Mouse (Mus musculus): Measurements from ENCODE around the gene Xpa. TPM values are rescaled to one million over a fixed set of nuclear protein-coding genes. Genes with fewer than 3 reads are reported as not detected.

Gene Xpa
- polyA plus RNA-seq, 1 experiment from 2014 or later: 29.2 TPM

DNA sequence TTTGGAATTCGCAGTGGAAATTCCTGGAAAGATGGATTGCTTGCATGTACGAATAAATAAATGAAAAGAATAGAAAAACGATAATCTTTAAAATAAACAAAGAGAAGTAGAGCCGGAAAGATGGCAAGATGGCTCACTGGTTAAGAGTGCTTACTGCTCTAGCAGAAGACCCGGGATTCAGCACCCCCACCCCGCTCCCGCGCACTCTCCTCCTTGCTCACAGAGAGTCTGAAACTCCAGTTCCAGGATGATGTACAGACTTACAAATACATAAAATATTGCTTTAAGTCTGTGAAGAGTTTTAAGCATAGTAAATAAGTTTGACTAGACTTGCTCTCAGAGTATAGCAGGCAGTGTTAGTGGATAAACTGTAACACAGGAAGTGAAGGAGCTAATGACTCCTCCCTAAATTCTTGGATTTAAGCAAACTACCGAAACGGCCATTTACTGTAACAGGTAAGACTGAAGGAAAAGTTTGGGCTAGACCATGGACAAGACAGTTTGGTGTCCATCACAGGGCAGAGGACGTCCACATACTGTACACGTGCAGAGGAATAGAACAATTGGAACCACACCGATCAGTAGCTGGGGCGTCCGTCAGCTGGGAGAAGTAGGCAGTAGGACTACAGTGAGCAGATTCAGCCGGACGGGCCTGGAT lies 58.4 kb downstream of the Xpa start:
- WGBS: 2% methylated on average over 17 of the region's 17 CpGs

DNA sequence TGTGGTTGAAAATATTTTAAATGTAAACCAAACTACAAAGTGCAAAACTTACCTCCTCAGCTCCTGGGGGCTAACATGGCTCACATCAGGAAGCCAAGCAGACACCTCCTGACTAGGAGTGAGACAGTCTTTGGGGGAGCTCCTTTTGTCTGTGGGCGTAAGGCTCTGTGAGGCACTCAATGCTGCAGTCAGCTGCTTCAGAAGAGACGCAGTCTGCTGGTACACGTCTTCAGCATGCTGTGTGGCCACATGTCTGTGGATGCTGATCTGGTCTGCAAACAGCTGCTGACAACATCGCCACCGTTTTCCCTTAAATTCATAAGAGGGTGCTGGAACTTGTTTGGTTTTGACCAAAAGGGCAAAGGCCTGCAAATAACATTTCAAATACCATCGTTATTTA lies 64.3 kb downstream of the Xpa start:
- Histone ChIP-seq H3K27me3 (replicated peaks; ENCODE audit: insufficient read depth, low read length) (no peaks in the 10 kb centered on the region), H3K4me1 (ENCODE audit: insufficient read depth, low read depth, low read length) (no peaks in the 10 kb centered on the region), H3K9ac (replicated peaks; ENCODE audit: low read depth) (no peak overlapping the region), H3K27ac (ENCODE audit: low read length) (no peak overlapping the region), H3K4me2 (replicated peaks; ENCODE audit: low read depth, low read length) (no peak overlapping the region), H3K36me3 (ENCODE audit: insufficient read depth, low read length) (peaks cover 15% of the 10 kb centered on the region; the same call in 1 of the 2 replicates), H3K4me3 (ENCODE audit: low read depth, low read length) (no peak overlapping the region), H3K9me3 (ENCODE audit: low read length) (no peaks in the 10 kb centered on the region)
- no peak for ATAC-seq
- 81% methylated on average over 6 of the region's 6 CpGs for WGBS
- TF ChIP-seq EP300 (IDR thresholded peaks at IDR 0.05) (no peak), CTCF (IDR thresholded peaks at IDR 0.05) (no peak)
- DNase-seq (ENCODE audit: low spot score): no peak

More for the DNA sequence above, 58.4 kb downstream of the Xpa start:
- peak overlapping the region; percentile 83 for H3K4me3 ChIP-seq (ENCODE audit: low read depth, low read length)
- peak overlapping the region; percentile 90 for H3K9ac ChIP-seq (replicated peaks; ENCODE audit: low read depth)
- H3K4me1 ChIP-seq (ENCODE audit: insufficient read depth, low read depth, low read length): peaks cover 16% of the 10 kb centered on the region; the same call in 1 of the 2 replicates
- H3K27me3 ChIP-seq (replicated peaks; ENCODE audit: insufficient read depth, low read length): no peaks in the 10 kb centered on the region
- H3K36me3 ChIP-seq (ENCODE audit: insufficient read depth, low read length): no peaks in the 10 kb centered on the region; the same call in 1 of the 2 replicates
- ATAC-seq (peak; percentile 48), DNase-seq (ENCODE audit: low spot score) (peak; percentile 66)
- no peaks in the 10 kb centered on the region for H3K9me3 ChIP-seq (ENCODE audit: low read length)
- peak overlapping the region; percentile 87 for H3K4me2 ChIP-seq (replicated peaks; ENCODE audit: low read depth, low read length)
- TF ChIP-seq CTCF (IDR thresholded peaks at IDR 0.05): no peak
- TF ChIP-seq EP300 (IDR thresholded peaks at IDR 0.05): no peak
- peak overlapping the region; percentile 99 for H3K27ac ChIP-seq (ENCODE audit: low read length)

DNA sequence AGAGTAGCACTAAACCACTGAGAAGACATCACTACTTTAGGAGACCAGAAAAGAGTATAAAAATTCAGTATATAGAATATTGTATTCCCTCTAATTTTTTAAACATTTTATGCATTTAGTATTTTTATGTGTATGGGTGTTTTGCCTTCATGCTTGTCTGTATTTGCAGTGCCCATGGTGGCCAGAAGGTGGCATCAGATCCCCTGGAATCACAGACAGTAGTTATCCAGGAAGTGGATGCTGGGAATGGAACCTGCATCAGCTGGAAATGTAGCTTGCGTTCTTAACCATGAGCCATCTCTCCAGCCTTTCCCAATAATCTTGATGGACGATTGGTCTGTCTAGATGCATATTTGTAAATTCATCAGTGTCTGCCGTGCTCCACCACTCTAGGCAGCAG lies 65.9 kb downstream of the Xpa start:
- no peak for ATAC-seq
- TF ChIP-seq CTCF (IDR thresholded peaks at IDR 0.05): peak; percentile 82
- TF ChIP-seq EP300 (IDR thresholded peaks at IDR 0.05): no peak
- peak; percentile 49 for DNase-seq (ENCODE audit: low spot score)
- Histone ChIP-seq H3K27ac (ENCODE audit: low read length) (no peak overlapping the region), H3K4me1 (ENCODE audit: insufficient read depth, low read depth, low read length) (no peaks in the 10 kb centered on the region), H3K9ac (replicated peaks; ENCODE audit: low read depth) (no peak overlapping the region), H3K4me2 (replicated peaks; ENCODE audit: low read depth, low read length) (no peak overlapping the region), H3K9me3 (ENCODE audit: low read length) (no peaks in the 10 kb centered on the region), H3K36me3 (ENCODE audit: insufficient read depth, low read length) (peaks cover 20% of the 10 kb centered on the region; the same call in 1 of the 2 replicates), H3K27me3 (replicated peaks; ENCODE audit: insufficient read depth, low read length) (no peaks in the 10 kb centered on the region), H3K4me3 (ENCODE audit: low read depth, low read length) (no peak overlapping the region)
- 73% methylated on average over 3 of the region's 3 CpGs for WGBS

DNA sequence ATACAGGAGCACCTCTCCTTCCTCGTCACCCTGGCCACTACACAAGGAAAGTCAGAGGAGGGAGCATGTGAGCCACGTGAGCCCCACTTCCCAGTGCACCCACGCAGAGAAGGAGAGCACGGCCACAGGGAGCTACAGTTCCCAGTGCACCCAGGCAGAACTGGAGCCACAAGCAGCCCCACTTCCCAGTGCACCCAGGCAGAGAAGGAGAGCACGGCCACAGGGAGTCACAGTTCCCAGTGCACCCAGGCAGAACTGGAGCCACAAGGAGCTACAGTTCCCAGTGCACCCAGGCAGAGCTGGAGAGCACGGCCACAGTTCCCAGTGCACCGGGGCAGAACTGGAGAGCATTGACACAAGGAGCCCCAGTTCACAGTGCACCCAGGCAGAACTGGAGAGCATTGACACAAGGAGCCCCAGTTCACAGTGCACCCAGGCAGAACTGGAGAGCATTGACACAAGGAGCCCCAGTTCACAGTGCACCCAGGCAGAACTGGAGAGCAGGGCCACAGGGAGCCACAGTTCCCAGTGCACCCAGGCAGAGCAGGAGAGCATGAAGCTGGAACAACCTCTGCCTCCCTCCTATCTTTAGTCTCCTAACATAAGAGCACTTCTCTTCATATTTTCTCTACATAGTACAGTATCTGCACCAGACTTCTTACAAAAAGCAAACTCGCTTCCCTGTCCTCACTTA lies 66.7 kb downstream of the Xpa start:
- Histone ChIP-seq H3K27me3 (replicated peaks; ENCODE audit: insufficient read depth, low read length) (no peaks in the 10 kb centered on the region), H3K9me3 (ENCODE audit: low read length) (no peaks in the 10 kb centered on the region), H3K4me3 (ENCODE audit: low read depth, low read length) (no peak overlapping the region), H3K4me1 (ENCODE audit: insufficient read depth, low read depth, low read length) (no peaks in the 10 kb centered on the region), H3K36me3 (ENCODE audit: insufficient read depth, low read length) (peaks cover 24% of the 10 kb centered on the region; the same call in 1 of the 2 replicates), H3K4me2 (replicated peaks; ENCODE audit: low read depth, low read length) (no peak overlapping the region), H3K9ac (replicated peaks; ENCODE audit: low read depth) (no peak overlapping the region), H3K27ac (ENCODE audit: low read length) (no peak overlapping the region)
- DNase-seq (ENCODE audit: low spot score): no peak
- 91% methylated on average over 8 of the region's 8 CpGs for WGBS
- no peak for ATAC-seq
- TF ChIP-seq EP300 (IDR thresholded peaks at IDR 0.05): no peak
- TF ChIP-seq CTCF (IDR thresholded peaks at IDR 0.05): no peak

DNA sequence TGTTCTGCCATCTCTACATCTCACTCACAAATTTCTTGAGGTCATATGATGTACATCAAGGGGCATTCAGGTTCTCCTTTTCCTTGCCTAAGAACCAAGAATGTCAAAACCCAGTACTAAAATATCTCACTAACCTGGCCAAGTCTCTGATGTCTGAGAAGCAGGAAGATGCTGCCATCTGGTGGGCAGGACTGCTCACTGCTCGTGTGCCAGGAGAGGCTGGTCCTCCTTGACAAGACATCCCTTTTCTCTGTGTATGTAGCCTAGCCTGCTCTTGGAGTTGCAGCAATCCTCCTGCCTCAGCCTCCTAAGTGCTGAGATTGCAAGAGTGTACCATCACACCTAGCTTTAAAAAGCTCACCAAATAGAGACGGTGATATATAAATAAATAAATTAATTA lies 69.6 kb downstream of the Xpa start:
- H3K9ac ChIP-seq (replicated peaks; ENCODE audit: low read depth): no peak overlapping the region
- peaks cover 39% of the 10 kb centered on the region; the same call in 1 of the 2 replicates for H3K36me3 ChIP-seq (ENCODE audit: insufficient read depth, low read length)
- H3K4me1 ChIP-seq (ENCODE audit: insufficient read depth, low read depth, low read length): no peaks in the 10 kb centered on the region
- ATAC-seq (peak; percentile 55; the same call in 1 of the 2 replicates), DNase-seq (ENCODE audit: low spot score) (peak; percentile 74)
- H3K4me3 ChIP-seq (ENCODE audit: low read depth, low read length): no peak overlapping the region
- TF ChIP-seq EP300 (IDR thresholded peaks at IDR 0.05) (no peak), CTCF (IDR thresholded peaks at IDR 0.05) (peak; percentile 92)
- H3K4me2 ChIP-seq (replicated peaks; ENCODE audit: low read depth, low read length): no peak overlapping the region
- no peaks in the 10 kb centered on the region for H3K27me3 ChIP-seq (replicated peaks; ENCODE audit: insufficient read depth, low read length)
- WGBS: 43% methylated on average over 2 of the region's 2 CpGs
- H3K9me3 ChIP-seq (ENCODE audit: low read length): no peaks in the 10 kb centered on the region
- H3K27ac ChIP-seq (ENCODE audit: low read length): no peak overlapping the region

DNA sequence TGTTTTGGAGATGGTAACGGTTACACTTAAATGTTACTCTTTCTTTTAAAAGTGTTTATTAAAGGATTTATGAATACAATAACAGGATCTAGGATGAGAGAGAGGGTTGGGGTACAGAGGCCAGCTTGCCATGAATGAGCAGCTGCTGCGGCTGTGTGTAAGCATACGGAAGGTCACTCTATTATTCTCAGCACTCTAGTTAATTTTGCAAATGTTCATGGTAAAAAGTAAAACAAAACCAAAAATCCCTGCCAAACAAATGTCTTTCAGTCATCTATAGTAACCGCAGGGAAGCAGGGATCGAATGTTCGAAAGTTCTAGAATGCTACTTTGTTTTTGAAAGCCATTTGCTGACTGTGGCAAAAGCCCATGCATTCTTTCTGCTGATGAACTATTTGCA lies 72.8 kb downstream of the Xpa start:
- WGBS: 87% methylated on average over 6 of the region's 6 CpGs
- H3K27ac ChIP-seq (ENCODE audit: low read length): no peak overlapping the region
- H3K4me1 ChIP-seq (ENCODE audit: insufficient read depth, low read depth, low read length): no peaks in the 10 kb centered on the region
- TF ChIP-seq CTCF (IDR thresholded peaks at IDR 0.05) (no peak), EP300 (IDR thresholded peaks at IDR 0.05) (no peak)
- ATAC-seq: no peak
- DNase-seq (ENCODE audit: low spot score): no peak
- no peak overlapping the region for H3K4me2 ChIP-seq (replicated peaks; ENCODE audit: low read depth, low read length)
- H3K36me3 ChIP-seq (ENCODE audit: insufficient read depth, low read length): peaks cover 45% of the 10 kb centered on the region; the same call in 1 of the 2 replicates
- H3K4me3 ChIP-seq (ENCODE audit: low read depth, low read length): no peak overlapping the region
- H3K9me3 ChIP-seq (ENCODE audit: low read length): no peaks in the 10 kb centered on the region
- no peak overlapping the region for H3K9ac ChIP-seq (replicated peaks; ENCODE audit: low read depth)
- no peaks in the 10 kb centered on the region for H3K27me3 ChIP-seq (replicated peaks; ENCODE audit: insufficient read depth, low read length)

All from lung, postnatal 0 days (tissue).